Comparison of ENCODE assay signal across 13 mouse cellular contexts in genomic region chr17:25839455-25840235, GRCm38 (mm10). TPM values are rescaled to one million over a fixed set of nuclear protein-coding genes. Genes with fewer than 3 reads are reported as not detected.
DNase-seq lines count a peak whose midpoint lies in the region; ATAC-seq and TF ChIP-seq lines count a peak whose summit lies in the region.
"Had no signal": no experiment of that assay in that cellular context is flagged by ENCODE, and none has a peak within 500 bp of the region (broad histone marks: within the 10 kb centered on the region; RNA-seq: fewer than 3 reads in every experiment).

No protein-coding gene starts in this region.

- no peaks in the 10 kb centered on the region for H3K27me3 ChIP-seq in kidney, embryonic 15.5 days
- no peaks in the 10 kb centered on the region for H3K27me3 ChIP-seq in small intestine, adult 2 months (ENCODE audit: control insufficient read depth, insufficient read depth, low read length)
- H3K27me3 ChIP-seq: CH12.LX, Patski had no signal

- no peaks in the 10 kb centered on the region for H3K9me3 ChIP-seq in kidney, embryonic 15.5 days (replicated peaks)

- TF ChIP-seq CTCF in small intestine, adult 2 months (IDR thresholded peaks at IDR 0.05; ENCODE audit: extremely low read depth, insufficient read length, insufficient replicate concordance, low read depth, low read length), result no peak

- no peak overlapping the region for H3K27ac ChIP-seq in kidney, embryonic 15.5 days
- H3K27ac ChIP-seq in small intestine, adult 2 months (ENCODE audit: insufficient read depth, low read depth, low read length), result peak overlapping the region; percentile 60; the same call in 1 of the 2 replicates
- H3K27ac ChIP-seq: hindbrain, postnatal 0 days had no signal

- H3K9ac ChIP-seq in kidney, embryonic 15.5 days, result no peak overlapping the region

- H3K4me1 ChIP-seq in kidney, embryonic 15.5 days, result peaks cover 57% of the 10 kb centered on the region
- peaks cover 38% of the 10 kb centered on the region for H3K4me1 ChIP-seq in small intestine, adult 2 months (ENCODE audit: control insufficient read depth, insufficient read depth, insufficient read length, low read length)

- H3K4me2 ChIP-seq in kidney, embryonic 15.5 days, result no peak overlapping the region

- DNase-seq in cerebellum, adult 11-12 months, result peak; percentile 55
- DNase-seq in cerebellum, adult 8-10 months, result no peak
- DNase-seq in kidney, adult 18-20 months, result peak; percentile 59
- DNase-seq in kidney, postnatal 10 days, result peak; percentile 55
- DNase-seq in layer of hippocampus, postnatal 25 days (ENCODE audit: extremely low spot score in 1 of 2, low spot score in 1 of 2), result no peak
- no peak for DNase-seq in adrenal gland, postnatal 14 days
- DNase-seq: left cerebral cortex, postnatal 4 days; thymus, postnatal 14 days had no signal

- peaks cover 67% of the 10 kb centered on the region for H3K36me3 ChIP-seq in kidney, embryonic 15.5 days
- H3K36me3 ChIP-seq in small intestine, adult 2 months (ENCODE audit: control insufficient read depth, insufficient read depth, low read length), result peaks cover 35% of the 10 kb centered on the region

- WGBS in kidney, embryonic 15.5 days, result 82% methylated on average over 14 of the region's 14 CpGs
- WGBS in small intestine, adult 2 months, result 53% methylated on average over 14 of the region's 14 CpGs

- ATAC-seq in kidney, embryonic 15.5 days (replicated peaks; ENCODE audit: low FRiP score), result no peak
- ATAC-seq: hindbrain, postnatal 0 days; Patski had no signal

- TF ChIP-seq POLR2A in small intestine, adult 2 months (IDR thresholded peaks at IDR 0.05; ENCODE audit: low read depth, low read length), result no peak

- no peak overlapping the region for H3K4me3 ChIP-seq in kidney, embryonic 15.5 days (replicated peaks)
- H3K4me3 ChIP-seq in small intestine, adult 2 months (ENCODE audit: low read depth, low read length), result 0 out of 2 replicates have a peak overlapping the region, but pooled peaks have one; percentile 11

RNA-seq across cellular contexts. Expression of gene Gm20683, which starts 1.9 kb away (rescaled TPM):
- polyA plus RNA-seq in kidney, embryonic 15.5 days (2015; fragmentation: Nextera tagmentation; extraction: Ambion mirVana), result 1.8 and 3.0 TPM in 2 replicates
- polyA plus RNA-seq in small intestine, adult 2 months (2012; rRNA removed), result 28.3 and 55.5 TPM in 2 replicates
- 10 to 100 TPM; 26.0 to 28.5 TPM for total RNA-seq in layer of hippocampus, postnatal 25 days (2021)
- total RNA-seq in adrenal gland, postnatal 14 days (2021), result 10.9 and 11.8 TPM in 2 replicates

RNA-seq across cellular contexts. Expression of gene Rhbdl1, which starts 2.5 kb away (rescaled TPM):
- 2.8 and 3.8 TPM in 2 replicates for polyA plus RNA-seq in kidney, embryonic 15.5 days (2015; fragmentation: Nextera tagmentation; extraction: Ambion mirVana)
- 6.9 and 10.6 TPM in 2 replicates for polyA plus RNA-seq in small intestine, adult 2 months (2012; rRNA removed)
- total RNA-seq in layer of hippocampus, postnatal 25 days (2021), result 10 to 100 TPM; 62.3 to 68.3 TPM
- total RNA-seq in adrenal gland, postnatal 14 days (2021), result 12.9 and 14.9 TPM in 2 replicates

RNA-seq across cellular contexts. Expression of gene Rhot2, which starts 5.0 kb away (rescaled TPM):
- 26.8 and 29.0 TPM in 2 replicates for polyA plus RNA-seq in kidney, embryonic 15.5 days (2015; fragmentation: Nextera tagmentation; extraction: Ambion mirVana)
- 54.9 and 87.5 TPM in 2 replicates for polyA plus RNA-seq in small intestine, adult 2 months (2012; rRNA removed)
- total RNA-seq in layer of hippocampus, postnatal 25 days (2021), result 100 to 1,000 TPM in 1 of 2 experiments, 10 to 100 TPM in 1; 95.2 to 107 TPM
- 95.9 and 108 TPM in 2 replicates for total RNA-seq in adrenal gland, postnatal 14 days (2021)

RNA-seq across cellular contexts. Expression of gene Stub1, which starts 6.4 kb away (rescaled TPM):
- 336 and 362 TPM in 2 replicates for polyA plus RNA-seq in kidney, embryonic 15.5 days (2015; fragmentation: Nextera tagmentation; extraction: Ambion mirVana)
- polyA plus RNA-seq in small intestine, adult 2 months (2012; rRNA removed), result 76.7 and 141 TPM in 2 replicates
- 100 to 1,000 TPM; 160 to 164 TPM for total RNA-seq in layer of hippocampus, postnatal 25 days (2021)
- total RNA-seq in adrenal gland, postnatal 14 days (2021), result 149 and 160 TPM in 2 replicates

RNA-seq across cellular contexts. Expression of gene Jmjd8, which starts 11.0 kb away (rescaled TPM):
- 56.2 and 61.4 TPM in 2 replicates for polyA plus RNA-seq in kidney, embryonic 15.5 days (2015; fragmentation: Nextera tagmentation; extraction: Ambion mirVana)
- polyA plus RNA-seq in small intestine, adult 2 months (2012; rRNA removed), result 30.2 and 47.3 TPM in 2 replicates
- total RNA-seq in layer of hippocampus, postnatal 25 days (2021), result 10 to 100 TPM; 59.5 to 62.9 TPM
- total RNA-seq in adrenal gland, postnatal 14 days (2021), result 68.2 and 71.0 TPM in 2 replicates

Comparison
In these comparisons a context has a peak if more than half of its experiments do, and no peak if none do; other contexts are left out.
1. DNase-seq: peak in cerebellum, adult 11-12 months (single experiment), kidney, adult 18-20 months (single experiment) and kidney, postnatal 10 days (single experiment); none in cerebellum, adult 8-10 months (single experiment), layer of hippocampus, postnatal 25 days (0 of 2) and adrenal gland, postnatal 14 days (single experiment).